Mouse (Mus musculus): ENCODE results near the gene Ap1m1. TPM values are rescaled to one million over a fixed set of nuclear protein-coding genes. Genes with fewer than 3 reads are reported as not detected.

Gene Ap1m1
- total and polyA plus RNA-seq, 2 experiments = 7.9 to 38.9 TPM

GRCm38 (mm10) chr8:72210710-72211109 is 29.1 kb upstream of the Ap1m1 start:
- Histone ChIP-seq H3K27me3 (ENCODE audit: control insufficient read depth, insufficient read depth, low read length) (no peaks in the 10 kb centered on the region), H3K9ac (ENCODE audit: low read depth, low read length) (no peak overlapping the region), H3K4me3 (ENCODE audit: insufficient read depth, low read depth, low read length) (no peak overlapping the region), H3K79me2 (ENCODE audit: control insufficient read depth, insufficient read depth, low read length) (no peaks in the 10 kb centered on the region), H3K36me3 (ENCODE audit: control insufficient read depth, insufficient read depth, low read length) (no peaks in the 10 kb centered on the region), H3K27ac (replicated peaks; ENCODE audit: insufficient read depth, low read depth, low read length) (no peak overlapping the region), H3K4me1 (ENCODE audit: control insufficient read depth, insufficient read depth, low read length) (peaks cover 1% of the 10 kb centered on the region; the same call in 1 of the 2 replicates)
- TF ChIP-seq CTCF (IDR thresholded peaks at IDR 0.05; ENCODE audit: low read depth, low read length) (no peak), POLR2A (IDR thresholded peaks at IDR 0.05; ENCODE audit: extremely low read depth, insufficient read depth, low read length) (no peak)
- WGBS = 74% methylated on average over 2 of the region's 2 CpGs
- DNase-seq (ENCODE audit: extremely low read depth, low read depth, low spot score) = no peak

- DNase-seq (ENCODE audit: extremely low read depth, low read depth, low spot score) = no peak
- Histone ChIP-seq H3K27ac (replicated peaks; ENCODE audit: insufficient read depth, low read depth, low read length) (no peak overlapping the region), H3K4me3 (ENCODE audit: insufficient read depth, low read depth, low read length) (no peak overlapping the region), H3K27me3 (ENCODE audit: control insufficient read depth, insufficient read depth, low read length) (no peaks in the 10 kb centered on the region), H3K4me1 (ENCODE audit: control insufficient read depth, insufficient read depth, low read length) (peaks cover 5% of the 10 kb centered on the region), H3K36me3 (ENCODE audit: control insufficient read depth, insufficient read depth, low read length) (no peaks in the 10 kb centered on the region), H3K9ac (ENCODE audit: low read depth, low read length) (no peak overlapping the region), H3K79me2 (ENCODE audit: control insufficient read depth, insufficient read depth, low read length) (no peaks in the 10 kb centered on the region)
- 93% methylated on average over 1 of the region's 1 CpGs for WGBS
- TF ChIP-seq CTCF (IDR thresholded peaks at IDR 0.05; ENCODE audit: low read depth, low read length) = no peak
- no peak for TF ChIP-seq POLR2A (IDR thresholded peaks at IDR 0.05; ENCODE audit: extremely low read depth, insufficient read depth, low read length)
Measured at GRCm38 (mm10) chr8:72211846-72212245, 28.0 kb upstream of the Ap1m1 start.

- DNase-seq (ENCODE audit: extremely low read depth, low read depth, low spot score) = no peak
- Histone ChIP-seq H3K4me3 (ENCODE audit: insufficient read depth, low read depth, low read length) (no peak within 1 kb of the TSS), H3K4me1 (ENCODE audit: control insufficient read depth, insufficient read depth, low read length) (peaks cover 6% of the 10 kb centered on the region), H3K36me3 (ENCODE audit: control insufficient read depth, insufficient read depth, low read length) (no peaks in the 10 kb centered on the region), H3K27ac (replicated peaks; ENCODE audit: insufficient read depth, low read depth, low read length) (no peak within 1 kb of the TSS), H3K27me3 (ENCODE audit: control insufficient read depth, insufficient read depth, low read length) (no peaks in the 10 kb centered on the region), H3K79me2 (ENCODE audit: control insufficient read depth, insufficient read depth, low read length) (no peaks in the 10 kb centered on the region), H3K9ac (ENCODE audit: low read depth, low read length) (no peak within 1 kb of the TSS)
- TF ChIP-seq CTCF (IDR thresholded peaks at IDR 0.05; ENCODE audit: low read depth, low read length) (no peak), POLR2A (IDR thresholded peaks at IDR 0.05; ENCODE audit: extremely low read depth, insufficient read depth, low read length) (no peak)
- WGBS = 31% methylated on average over 4 of the region's 4 CpGs
Measured at GRCm38 (mm10) chr8:72212751-72213150, 27.1 kb upstream of the Ap1m1 start, which contains the start of gene Cib3. TSS of gene Cib3 (minus strand) at chr8:72212837.

GRCm38 (mm10) chr8:72213536-72213935 is 26.3 kb upstream of the Ap1m1 start, which contains the start of gene Gm11034:
TSS of gene Gm11034 (minus strand) at chr8:72213636.
- H3K79me2 ChIP-seq (ENCODE audit: control insufficient read depth, insufficient read depth, low read length) = no peaks in the 10 kb centered on the region
- no peak within 1 kb of the TSS for H3K9ac ChIP-seq (ENCODE audit: low read depth, low read length)
- 72% methylated on average over 4 of the region's 4 CpGs for WGBS
- H3K4me3 ChIP-seq (ENCODE audit: insufficient read depth, low read depth, low read length) = no peak within 1 kb of the TSS
- no peaks in the 10 kb centered on the region for H3K27me3 ChIP-seq (ENCODE audit: control insufficient read depth, insufficient read depth, low read length)
- H3K36me3 ChIP-seq (ENCODE audit: control insufficient read depth, insufficient read depth, low read length) = no peaks in the 10 kb centered on the region
- DNase-seq (ENCODE audit: extremely low read depth, low read depth, low spot score) = no peak
- TF ChIP-seq CTCF (IDR thresholded peaks at IDR 0.05; ENCODE audit: low read depth, low read length) (no peak), POLR2A (IDR thresholded peaks at IDR 0.05; ENCODE audit: extremely low read depth, insufficient read depth, low read length) (no peak)
- H3K27ac ChIP-seq (replicated peaks; ENCODE audit: insufficient read depth, low read depth, low read length) = no peak within 1 kb of the TSS
- peaks cover 5% of the 10 kb centered on the region for H3K4me1 ChIP-seq (ENCODE audit: control insufficient read depth, insufficient read depth, low read length)

GRCm38 (mm10) chr8:72215060-72215459 is 24.8 kb upstream of the Ap1m1 start:
- H3K27ac ChIP-seq (replicated peaks; ENCODE audit: insufficient read depth, low read depth, low read length) = no peak overlapping the region
- TF ChIP-seq POLR2A (IDR thresholded peaks at IDR 0.05; ENCODE audit: extremely low read depth, insufficient read depth, low read length) = no peak
- peak; percentile 96 for TF ChIP-seq CTCF (IDR thresholded peaks at IDR 0.05; ENCODE audit: low read depth, low read length)
- no peaks in the 10 kb centered on the region for H3K79me2 ChIP-seq (ENCODE audit: control insufficient read depth, insufficient read depth, low read length)
- no peak overlapping the region for H3K9ac ChIP-seq (ENCODE audit: low read depth, low read length)
- H3K4me1 ChIP-seq (ENCODE audit: control insufficient read depth, insufficient read depth, low read length) = peaks cover 5% of the 10 kb centered on the region
- peak; percentile 72 for DNase-seq (ENCODE audit: extremely low read depth, low read depth, low spot score)
- H3K36me3 ChIP-seq (ENCODE audit: control insufficient read depth, insufficient read depth, low read length) = no peaks in the 10 kb centered on the region
- H3K4me3 ChIP-seq (ENCODE audit: insufficient read depth, low read depth, low read length) = no peak overlapping the region
- no peaks in the 10 kb centered on the region for H3K27me3 ChIP-seq (ENCODE audit: control insufficient read depth, insufficient read depth, low read length)
- WGBS = 31% methylated on average over 2 of the region's 2 CpGs

GRCm38 (mm10) chr8:72215871-72216270 is 23.9 kb upstream of the Ap1m1 start:
- Histone ChIP-seq H3K27ac (replicated peaks; ENCODE audit: insufficient read depth, low read depth, low read length) (no peak overlapping the region; the same call in 1 of the 2 replicates), H3K4me1 (ENCODE audit: control insufficient read depth, insufficient read depth, low read length) (peaks cover 8% of the 10 kb centered on the region), H3K9ac (ENCODE audit: low read depth, low read length) (no peak overlapping the region), H3K79me2 (ENCODE audit: control insufficient read depth, insufficient read depth, low read length) (no peaks in the 10 kb centered on the region), H3K4me3 (ENCODE audit: insufficient read depth, low read depth, low read length) (no peak overlapping the region), H3K27me3 (ENCODE audit: control insufficient read depth, insufficient read depth, low read length) (no peaks in the 10 kb centered on the region), H3K36me3 (ENCODE audit: control insufficient read depth, insufficient read depth, low read length) (no peaks in the 10 kb centered on the region)
- no peak for DNase-seq (ENCODE audit: extremely low read depth, low read depth, low spot score)
- 52% methylated on average over 1 of the region's 1 CpGs for WGBS
- TF ChIP-seq CTCF (IDR thresholded peaks at IDR 0.05; ENCODE audit: low read depth, low read length) = no peak
- TF ChIP-seq POLR2A (IDR thresholded peaks at IDR 0.05; ENCODE audit: extremely low read depth, insufficient read depth, low read length) = no peak

Data from liver, adult 2 months (tissue).